Comparison of ENCODE assay signal across 8 mouse cellular contexts in genomic region chr17:35235614-35236389, GRCm38 (mm10). TPM values are rescaled to one million over a fixed set of nuclear protein-coding genes. Genes with fewer than 3 reads are reported as not detected.
DNase-seq lines count a peak whose midpoint lies in the region; ATAC-seq lines count a peak whose summit lies in the region.

Gene Nfkbil1, minus strand, starts transcription at chr17:35235792.

- peak within 1 kb of the TSS; percentile 75 for H3K9ac ChIP-seq in hindbrain, embryonic 16.5 days (ENCODE audit: low read depth, low read length)

- H3K9me3 ChIP-seq in hindbrain, embryonic 16.5 days (ENCODE audit: control insufficient read depth, low read length): no peaks in the 10 kb centered on the region

- H3K4me1 ChIP-seq in hindbrain, embryonic 16.5 days (ENCODE audit: control insufficient read depth, insufficient read depth, low read depth, low read length): peaks cover 34% of the 10 kb centered on the region

- peak within 1 kb of the TSS; percentile 95 for H3K27ac ChIP-seq in hindbrain, embryonic 16.5 days (ENCODE audit: low read depth, low read length)
- H3K27ac ChIP-seq in macrophage: peak within 1 kb of the TSS; percentile 91

- H3K4me2 ChIP-seq in hindbrain, embryonic 16.5 days (ENCODE audit: low read length): peak within 1 kb of the TSS; percentile 89

- peak within 1 kb of the TSS; percentile 54 for H3K4me3 ChIP-seq in hindbrain, embryonic 16.5 days (ENCODE audit: low read length)
- H3K4me3 ChIP-seq in macrophage (ENCODE audit: inconsistent target): peak within 1 kb of the TSS; percentile 55

- 0% methylated on average over 35 of the region's 35 CpGs for WGBS in hindbrain, embryonic 16.5 days
- WGBS in macrophage (ENCODE audit: missing documents): under 1% methylated on average over 35 of the region's 35 CpGs

- peaks cover 6% of the 10 kb centered on the region; the same call in 1 of the 2 replicates for H3K36me3 ChIP-seq in hindbrain, embryonic 16.5 days (ENCODE audit: control insufficient read depth, insufficient read depth, low read length)
- no peaks in the 10 kb centered on the region; the same call in 1 of the 2 replicates for H3K36me3 ChIP-seq in macrophage (ENCODE audit: inconsistent target)

- peaks cover 24% of the 10 kb centered on the region for H3K79me2 ChIP-seq in macrophage (ENCODE audit: inconsistent target)

- H3K27me3 ChIP-seq in hindbrain, embryonic 16.5 days (replicated peaks; ENCODE audit: control insufficient read depth, insufficient read depth, low read length): no peaks in the 10 kb centered on the region

- peak; percentile 84 for ATAC-seq in hindbrain, embryonic 16.5 days

- DNase-seq in WW6 (ENCODE audit: low read depth, low spot score): peak; percentile 83
- DNase-seq in cerebellum, postnatal 4 days (ENCODE audit: low spot score in 2 of 2): peak; percentile 57 to 85
- peak; percentile 91 for DNase-seq in gastrocnemius, adult 18-20 months (ENCODE audit: low spot score)
- peak; percentile 90 to 92 for DNase-seq in left cerebral cortex, adult 18-20 months (ENCODE audit: low spot score in 2 of 2)
- peak; percentile 95 for DNase-seq in right cerebral cortex, adult 18-20 months
- DNase-seq in urinary bladder, postnatal 10 days (ENCODE audit: low spot score): peak; percentile 62

RNA-seq across cellular contexts. Expression of gene Nfkbil1, which starts in this region (rescaled TPM):
- 1 to 10 TPM; 7.0 to 7.2 TPM for total RNA-seq in gastrocnemius, adult 18-20 months (2021)
- 9.8 and 10.1 TPM in 2 replicates for polyA plus RNA-seq in hindbrain, embryonic 16.5 days (2015; fragmentation: Nextera tagmentation; extraction: Ambion mirVana)
- 10 to 100 TPM; 11.6 to 14.9 TPM for total RNA-seq in left cerebral cortex, adult 18-20 months (2021)
- 10 to 100 TPM in 24 of 26 experiments, 1 to 10 TPM in 2; 6.7 to 47.8 (median 25.9) TPM for total RNA-seq in macrophage (2018; cell fraction: chromatin; rRNA removed)
- total RNA-seq in macrophage (2018; cell fraction: cytosol; rRNA removed): 10 to 100 TPM in 22 of 26 experiments, 1 to 10 TPM in 4; 8.7 to 22.2 (median 18.1) TPM
- total RNA-seq in macrophage (2018; cell fraction: nucleus; rRNA removed): 10 to 100 TPM in 22 of 26 experiments, 1 to 10 TPM in 4; 8.6 to 27.7 (median 18.6) TPM
- polyA plus RNA-seq in macrophage (2018): 8.3 to 16.7 TPM (median 14.8 TPM) in 3 replicates

Comparison
In these comparisons a context has a peak if more than half of its experiments do, and no peak if none do; other contexts are left out.
1. Peak in every context shown above with its lines: DNase-seq, ATAC-seq, H3K4me3 ChIP-seq and H3K27ac ChIP-seq.